12 mouse cellular contexts compared by ENCODE assay signal in the genomic region with DNA sequence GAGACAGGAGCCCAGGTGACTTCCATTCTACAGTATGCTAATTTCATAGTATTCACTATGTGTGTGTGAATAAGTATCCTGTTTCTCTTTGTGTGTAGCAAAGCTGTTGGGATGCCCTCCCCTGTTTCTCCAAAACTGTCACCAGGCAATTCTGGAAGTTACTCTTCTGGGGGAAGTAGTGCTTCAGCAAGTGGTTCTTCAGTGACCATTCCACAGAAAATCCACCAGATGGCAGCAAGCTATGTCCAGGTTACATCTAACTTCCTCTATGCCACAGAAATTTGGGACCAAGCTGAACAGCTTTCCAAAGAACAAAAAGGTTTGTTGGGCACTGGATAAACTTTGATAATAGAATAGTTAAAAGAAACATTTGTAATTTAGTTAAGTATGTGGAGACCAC. TPM values are rescaled to one million over a fixed set of nuclear protein-coding genes. Genes with fewer than 3 reads are reported as not detected.
A peak's percentile ranks its signal among the peaks of the same experiment; 100 is the strongest.
DNase-seq lines count a peak whose midpoint lies in the region; ATAC-seq and TF ChIP-seq lines count a peak whose summit lies in the region.
"Had no signal": no experiment of that assay in that cellular context is flagged by ENCODE, and none has a peak within 500 bp of the region (broad histone marks: within the 10 kb centered on the region; RNA-seq: fewer than 3 reads in every experiment).

No protein-coding gene starts in this region.

- H3K4me3 ChIP-seq in forebrain, postnatal 0 days (ENCODE audit: low read depth, low read length): no peak overlapping the region
- no peak overlapping the region for H3K4me3 ChIP-seq in forebrain, embryonic 10.5 days
- H3K4me3 ChIP-seq in lung, embryonic 14.5 days (ENCODE audit: low read depth, low read length): no peak overlapping the region
- no peak overlapping the region for H3K4me3 ChIP-seq in embryonic facial prominence, embryonic 14.5 days (ENCODE audit: low read depth, low read length)
- H3K4me3 ChIP-seq in forebrain, embryonic 16.5 days (replicated peaks; ENCODE audit: low read length): no peak overlapping the region
- H3K4me3 ChIP-seq: heart, embryonic 12.5 days; midbrain, embryonic 13.5 days had no signal

- no peaks in the 10 kb centered on the region for H3K27me3 ChIP-seq in forebrain, postnatal 0 days (ENCODE audit: insufficient read depth, low read length)
- no peaks in the 10 kb centered on the region for H3K27me3 ChIP-seq in forebrain, embryonic 10.5 days (ENCODE audit: poor library complexity, severe bottlenecking)
- H3K27me3 ChIP-seq in lung, embryonic 14.5 days (ENCODE audit: insufficient read depth, low read length): no peaks in the 10 kb centered on the region
- H3K27me3 ChIP-seq in embryonic facial prominence, embryonic 14.5 days (replicated peaks; ENCODE audit: control insufficient read depth, insufficient read depth, low read length): no peaks in the 10 kb centered on the region
- H3K27me3 ChIP-seq in forebrain, embryonic 16.5 days (replicated peaks; ENCODE audit: control insufficient read depth, insufficient read depth, low read length): no peaks in the 10 kb centered on the region
- H3K27me3 ChIP-seq: heart, embryonic 12.5 days; midbrain, embryonic 13.5 days had no signal

- H3K4me1 ChIP-seq in forebrain, postnatal 0 days (ENCODE audit: insufficient read depth): no peaks in the 10 kb centered on the region
- H3K4me1 ChIP-seq in forebrain, embryonic 10.5 days: no peaks in the 10 kb centered on the region
- H3K4me1 ChIP-seq in lung, embryonic 14.5 days (ENCODE audit: insufficient read depth): no peaks in the 10 kb centered on the region
- H3K4me1 ChIP-seq in embryonic facial prominence, embryonic 14.5 days (ENCODE audit: control insufficient read depth, insufficient read depth, low read length): no peaks in the 10 kb centered on the region
- H3K4me1 ChIP-seq in forebrain, embryonic 16.5 days (replicated peaks; ENCODE audit: control insufficient read depth, insufficient read depth, low read length): no peaks in the 10 kb centered on the region
- H3K4me1 ChIP-seq: heart, embryonic 12.5 days; midbrain, embryonic 13.5 days had no signal

- H3K36me3 ChIP-seq in forebrain, postnatal 0 days (ENCODE audit: insufficient read depth): peaks cover 79% of the 10 kb centered on the region
- peaks cover 97% of the 10 kb centered on the region for H3K36me3 ChIP-seq in forebrain, embryonic 10.5 days (replicated peaks)
- H3K36me3 ChIP-seq in lung, embryonic 14.5 days (ENCODE audit: insufficient read depth): peaks cover 90% of the 10 kb centered on the region
- peaks cover 93% of the 10 kb centered on the region for H3K36me3 ChIP-seq in embryonic facial prominence, embryonic 14.5 days (ENCODE audit: control insufficient read depth, insufficient read depth, low read length)
- H3K36me3 ChIP-seq in forebrain, embryonic 16.5 days (ENCODE audit: control insufficient read depth, insufficient read depth): peaks cover 56% of the 10 kb centered on the region

- no peak overlapping the region for H3K9ac ChIP-seq in forebrain, postnatal 0 days
- no peak overlapping the region for H3K9ac ChIP-seq in lung, embryonic 14.5 days
- no peak overlapping the region for H3K9ac ChIP-seq in embryonic facial prominence, embryonic 14.5 days (ENCODE audit: low read depth, low read length)
- no peak overlapping the region for H3K9ac ChIP-seq in forebrain, embryonic 16.5 days (replicated peaks; ENCODE audit: low read depth, low read length)
- H3K9ac ChIP-seq: heart, embryonic 12.5 days; midbrain, embryonic 13.5 days had no signal

- ATAC-seq in forebrain, postnatal 0 days: no peak
- no peak for ATAC-seq in lung, embryonic 14.5 days (ENCODE audit: insufficient read depth)
- no peak for ATAC-seq in embryonic facial prominence, embryonic 14.5 days (ENCODE audit: low read depth)
- ATAC-seq in forebrain, embryonic 16.5 days: no peak
- ATAC-seq: midbrain, embryonic 13.5 days had no signal

- no peak overlapping the region for H3K4me2 ChIP-seq in forebrain, postnatal 0 days (ENCODE audit: low read depth)
- no peak overlapping the region for H3K4me2 ChIP-seq in lung, embryonic 14.5 days
- H3K4me2 ChIP-seq in embryonic facial prominence, embryonic 14.5 days (ENCODE audit: low read depth, low read length): no peak overlapping the region
- H3K4me2 ChIP-seq in forebrain, embryonic 16.5 days (ENCODE audit: low read length): no peak overlapping the region
- H3K4me2 ChIP-seq: heart, embryonic 12.5 days; midbrain, embryonic 13.5 days had no signal

- H3K9me3 ChIP-seq in forebrain, postnatal 0 days (ENCODE audit: low read length): no peaks in the 10 kb centered on the region
- H3K9me3 ChIP-seq in forebrain, embryonic 10.5 days: no peaks in the 10 kb centered on the region
- H3K9me3 ChIP-seq in lung, embryonic 14.5 days (ENCODE audit: low read depth, low read length): no peaks in the 10 kb centered on the region
- no peaks in the 10 kb centered on the region for H3K9me3 ChIP-seq in embryonic facial prominence, embryonic 14.5 days (ENCODE audit: control insufficient read depth, low read length)
- H3K9me3 ChIP-seq in forebrain, embryonic 16.5 days (ENCODE audit: control insufficient read depth, low read length): no peaks in the 10 kb centered on the region
- H3K9me3 ChIP-seq: heart, embryonic 12.5 days; midbrain, embryonic 13.5 days had no signal

- TF ChIP-seq CTCF in forebrain, postnatal 0 days (IDR thresholded peaks at IDR 0.05; ENCODE audit: low read depth): peak; percentile 67
- TF ChIP-seq CTCF in lung, embryonic 14.5 days (IDR thresholded peaks at IDR 0.05; ENCODE audit: low read depth): peak; percentile 61

- H3K27ac ChIP-seq in forebrain, postnatal 0 days (ENCODE audit: low read depth, low read length): no peak overlapping the region
- no peak overlapping the region for H3K27ac ChIP-seq in forebrain, embryonic 10.5 days
- H3K27ac ChIP-seq in lung, embryonic 14.5 days (ENCODE audit: low read depth): no peak overlapping the region
- no peak overlapping the region for H3K27ac ChIP-seq in embryonic facial prominence, embryonic 14.5 days (replicated peaks; ENCODE audit: low read depth, low read length)
- no peak overlapping the region for H3K27ac ChIP-seq in forebrain, embryonic 16.5 days (ENCODE audit: low read length)
- H3K27ac ChIP-seq: midbrain, embryonic 13.5 days had no signal

- peak; percentile 32 for DNase-seq in forebrain, postnatal 0 days
- DNase-seq in forebrain, embryonic 10.5 days (ENCODE audit: extremely low spot score, low spot score): no peak
- DNase-seq in lung, embryonic 14.5 days: peak; percentile 71
- DNase-seq in lung, postnatal 4 days: no peak
- peak; percentile 47 for DNase-seq in embryonic facial prominence, embryonic 14.5 days (ENCODE audit: low spot score)
- peak; percentile 67 for DNase-seq in retina, embryonic 14.5 days (ENCODE audit: low spot score)
- no peak for DNase-seq in heart, postnatal 4 days

RNA-seq across cellular contexts. Expression of gene Leap2, which starts 11.2 kb away (rescaled TPM):
- not detected in 2 replicates for total RNA-seq in forebrain, postnatal 0 days (2014; rRNA removed)
- polyA plus RNA-seq in forebrain, postnatal 0 days (2015; fragmentation: Nextera tagmentation; extraction: Ambion mirVana): not detected in 2 replicates
- 0.32 TPM in 1 of 2 replicates, not detected in the other for polyA plus RNA-seq in forebrain, embryonic 10.5 days (2016; fragmentation: Nextera tagmentation; extraction: Ambion mirVana)
- 0.53 TPM in 1 of 2 replicates, not detected in the other for polyA plus RNA-seq in lung, embryonic 14.5 days (2014; fragmentation: Nextera tagmentation; extraction: Ambion mirVana)
- polyA plus RNA-seq in embryonic facial prominence, embryonic 14.5 days (2014; fragmentation: Nextera tagmentation; extraction: Ambion mirVana): not detected in 2 replicates
- not detected for total RNA-seq in heart, postnatal 4 days (2021)
- not detected in 2 replicates for polyA plus RNA-seq in forebrain, embryonic 16.5 days (2015; fragmentation: Nextera tagmentation; extraction: Ambion mirVana)
- total RNA-seq: ES-E14; layer of hippocampus, adult 8-10 months had no signal
- polyA plus RNA-seq: heart, embryonic 12.5 days; midbrain, embryonic 13.5 days had no signal

RNA-seq across cellular contexts. Expression of gene Uqcrq, which starts 18.9 kb away (rescaled TPM):
- total RNA-seq in forebrain, postnatal 0 days (2014; rRNA removed): 20.6 and 30.5 TPM in 2 replicates
- polyA plus RNA-seq in forebrain, postnatal 0 days (2015; fragmentation: Nextera tagmentation; extraction: Ambion mirVana): 822 and 1,049 TPM in 2 replicates
- 590 and 612 TPM in 2 replicates for polyA plus RNA-seq in forebrain, embryonic 10.5 days (2016; fragmentation: Nextera tagmentation; extraction: Ambion mirVana)
- polyA plus RNA-seq in lung, embryonic 14.5 days (2014; fragmentation: Nextera tagmentation; extraction: Ambion mirVana): 518 and 521 TPM in 2 replicates
- 592 and 683 TPM in 2 replicates for polyA plus RNA-seq in embryonic facial prominence, embryonic 14.5 days (2014; fragmentation: Nextera tagmentation; extraction: Ambion mirVana)
- 1,000 to 10,000 TPM; 1,656 to 1,792 TPM for total RNA-seq in heart, postnatal 4 days (2021)
- polyA plus RNA-seq in forebrain, embryonic 16.5 days (2015; fragmentation: Nextera tagmentation; extraction: Ambion mirVana): 552 and 555 TPM in 2 replicates

RNA-seq across cellular contexts. Expression of gene Gdf9, which starts 19.1 kb away (rescaled TPM):
- total RNA-seq in forebrain, postnatal 0 days (2014; rRNA removed): 0.67 and 2.3 TPM in 2 replicates
- polyA plus RNA-seq in forebrain, postnatal 0 days (2015; fragmentation: Nextera tagmentation; extraction: Ambion mirVana): 2.0 and 3.0 TPM in 2 replicates
- polyA plus RNA-seq in forebrain, embryonic 10.5 days (2016; fragmentation: Nextera tagmentation; extraction: Ambion mirVana): 1.1 and 2.0 TPM in 2 replicates
- 1.7 and 2.0 TPM in 2 replicates for polyA plus RNA-seq in lung, embryonic 14.5 days (2014; fragmentation: Nextera tagmentation; extraction: Ambion mirVana)
- polyA plus RNA-seq in embryonic facial prominence, embryonic 14.5 days (2014; fragmentation: Nextera tagmentation; extraction: Ambion mirVana): 1.2 and 2.7 TPM in 2 replicates
- under 1 TPM in 1 of 2 experiments, not detected in 1; 0.25 TPM for total RNA-seq in heart, postnatal 4 days (2021)
- 3.9 and 4.7 TPM in 2 replicates for polyA plus RNA-seq in forebrain, embryonic 16.5 days (2015; fragmentation: Nextera tagmentation; extraction: Ambion mirVana)

RNA-seq across cellular contexts. Expression of gene Gm10447, which starts 45.2 kb away (rescaled TPM):
- not detected in 2 replicates for total RNA-seq in forebrain, postnatal 0 days (2014; rRNA removed)
- not detected in 2 replicates for polyA plus RNA-seq in forebrain, postnatal 0 days (2015; fragmentation: Nextera tagmentation; extraction: Ambion mirVana)
- not detected in 2 replicates for polyA plus RNA-seq in forebrain, embryonic 10.5 days (2016; fragmentation: Nextera tagmentation; extraction: Ambion mirVana)
- polyA plus RNA-seq in lung, embryonic 14.5 days (2014; fragmentation: Nextera tagmentation; extraction: Ambion mirVana): not detected in 2 replicates
- polyA plus RNA-seq in embryonic facial prominence, embryonic 14.5 days (2014; fragmentation: Nextera tagmentation; extraction: Ambion mirVana): not detected in 2 replicates
- total RNA-seq in heart, postnatal 4 days (2021): not detected
- not detected in 2 replicates for polyA plus RNA-seq in forebrain, embryonic 16.5 days (2015; fragmentation: Nextera tagmentation; extraction: Ambion mirVana)
- total RNA-seq: ES-E14 had no signal
- polyA plus RNA-seq: midbrain, embryonic 13.5 days had no signal

RNA-seq across cellular contexts. Expression of gene Shroom1, which starts 45.3 kb away (rescaled TPM):
- 3.0 and 4.9 TPM in 2 replicates for total RNA-seq in forebrain, postnatal 0 days (2014; rRNA removed)
- polyA plus RNA-seq in forebrain, postnatal 0 days (2015; fragmentation: Nextera tagmentation; extraction: Ambion mirVana): 2.0 TPM in 2 replicates
- 1.2 and 1.7 TPM in 2 replicates for polyA plus RNA-seq in forebrain, embryonic 10.5 days (2016; fragmentation: Nextera tagmentation; extraction: Ambion mirVana)
- polyA plus RNA-seq in lung, embryonic 14.5 days (2014; fragmentation: Nextera tagmentation; extraction: Ambion mirVana): 1.9 and 2.4 TPM in 2 replicates
- 2.9 and 4.0 TPM in 2 replicates for polyA plus RNA-seq in embryonic facial prominence, embryonic 14.5 days (2014; fragmentation: Nextera tagmentation; extraction: Ambion mirVana)
- total RNA-seq in heart, postnatal 4 days (2021): 1 to 10 TPM in 1 of 2 experiments, under 1 TPM in 1; 0.93 to 1.1 TPM
- 2.2 and 2.7 TPM in 2 replicates for polyA plus RNA-seq in forebrain, embryonic 16.5 days (2015; fragmentation: Nextera tagmentation; extraction: Ambion mirVana)

Comparison
In these comparisons a context has a peak if more than half of its experiments do, and no peak if none do; other contexts are left out.
1. DNase-seq: peak in forebrain, postnatal 0 days (single experiment), lung, embryonic 14.5 days (single experiment), embryonic facial prominence, embryonic 14.5 days (single experiment) and retina, embryonic 14.5 days (single experiment); none in forebrain, embryonic 10.5 days (single experiment), lung, postnatal 4 days (0 of 2) and heart, postnatal 4 days (single experiment).